Mouse (Mus musculus) urinary bladder, postnatal 4 days (tissue): ENCODE data around the gene Mcrip1.
A peak's percentile ranks its signal among the peaks of the same experiment; 100 is the strongest.

Experiments
- DNase-seq, 2 experiments: peaks; one replicate each; pipeline ENCODE4 v3.0.0; 2021 to 2022; ENCODE audit warnings: low spot score in 2 of 2

Gene Mcrip1

DNA sequence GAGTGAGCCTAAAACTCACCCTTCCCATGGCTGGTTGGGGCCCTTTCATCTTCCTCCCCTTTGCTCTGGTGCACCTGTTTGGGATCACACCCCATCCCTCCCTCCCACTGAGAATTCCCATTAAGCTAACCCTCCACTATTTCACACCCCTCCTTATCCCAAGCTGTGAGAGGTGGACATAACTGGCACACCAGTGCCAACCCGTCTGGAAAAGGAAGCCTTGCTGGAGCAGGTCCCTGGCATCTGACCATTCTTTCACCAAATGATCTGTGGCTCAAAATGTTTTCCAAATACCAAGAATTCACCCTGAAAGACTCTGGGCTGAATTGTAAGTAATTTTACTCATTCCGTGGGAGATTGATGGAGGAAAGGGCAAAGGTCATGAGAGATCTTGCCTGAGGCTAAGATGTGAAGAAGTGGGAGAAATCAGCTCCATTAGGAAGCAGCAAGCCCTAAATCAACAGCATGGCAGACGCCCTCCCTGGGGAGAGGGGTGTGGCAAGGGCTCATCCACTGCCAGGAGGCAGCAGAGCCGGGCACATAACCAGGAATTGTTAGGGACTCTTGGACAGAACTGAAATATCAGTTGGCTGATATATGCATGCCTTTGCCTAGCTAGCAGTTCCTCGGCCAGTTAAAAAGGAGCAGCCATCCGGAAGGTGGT is 36.6 kb downstream of the Mcrip1 start:
- no peak for DNase-seq

DNA sequence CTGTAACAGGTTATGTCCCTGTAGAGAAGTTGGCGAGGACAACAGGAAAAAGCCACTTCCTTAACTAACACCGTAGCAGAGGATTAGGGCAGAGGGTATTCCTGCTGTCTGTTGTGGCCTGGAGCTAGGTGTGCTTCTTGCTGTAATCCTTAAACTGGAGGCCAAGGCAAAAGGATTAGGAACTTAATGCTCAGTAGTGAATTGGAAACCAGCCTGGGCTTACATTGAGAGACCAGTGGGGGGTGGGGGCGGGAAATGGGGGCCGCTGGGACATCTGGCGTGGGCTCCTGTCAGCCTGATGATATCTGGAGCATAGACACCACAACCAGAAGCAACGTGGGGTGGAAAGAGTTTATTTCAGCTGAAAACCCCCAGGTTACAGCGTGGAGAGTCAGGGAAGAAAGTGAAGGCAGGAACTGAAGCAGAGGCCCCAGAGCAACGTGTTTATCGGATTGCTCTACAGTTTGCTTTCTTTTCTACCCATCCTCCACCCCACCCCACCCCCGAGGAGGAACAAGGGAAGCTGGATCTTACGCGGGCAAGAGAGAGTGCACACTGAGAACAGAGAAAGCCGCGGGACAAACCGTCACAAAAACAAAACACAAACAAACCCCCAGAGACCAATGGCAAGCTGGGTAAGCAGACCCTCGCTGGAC is 39.0 kb downstream of the Mcrip1 start:
- no peak for DNase-seq

DNA sequence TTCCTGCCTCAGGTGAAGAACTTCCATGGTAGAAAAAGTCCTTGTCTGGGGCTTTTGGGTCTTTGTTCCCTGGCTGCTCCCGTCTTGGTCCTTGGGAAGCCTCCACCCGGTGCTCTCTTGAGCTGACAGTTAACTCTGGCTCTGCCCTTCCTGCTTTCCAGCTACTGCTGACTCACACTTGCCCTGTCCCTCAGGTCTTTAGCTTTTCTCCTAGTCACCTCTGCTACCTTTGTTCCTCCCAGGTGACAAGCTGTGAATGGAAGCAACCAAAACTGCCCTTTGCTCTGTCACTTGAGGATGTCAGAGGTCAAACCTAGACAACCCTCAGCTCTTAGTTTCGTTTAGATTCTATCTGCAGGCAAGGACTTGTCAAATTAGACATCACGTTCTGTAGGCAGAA is 39.6 kb downstream of the Mcrip1 start:
- DNase-seq: no peak

DNA sequence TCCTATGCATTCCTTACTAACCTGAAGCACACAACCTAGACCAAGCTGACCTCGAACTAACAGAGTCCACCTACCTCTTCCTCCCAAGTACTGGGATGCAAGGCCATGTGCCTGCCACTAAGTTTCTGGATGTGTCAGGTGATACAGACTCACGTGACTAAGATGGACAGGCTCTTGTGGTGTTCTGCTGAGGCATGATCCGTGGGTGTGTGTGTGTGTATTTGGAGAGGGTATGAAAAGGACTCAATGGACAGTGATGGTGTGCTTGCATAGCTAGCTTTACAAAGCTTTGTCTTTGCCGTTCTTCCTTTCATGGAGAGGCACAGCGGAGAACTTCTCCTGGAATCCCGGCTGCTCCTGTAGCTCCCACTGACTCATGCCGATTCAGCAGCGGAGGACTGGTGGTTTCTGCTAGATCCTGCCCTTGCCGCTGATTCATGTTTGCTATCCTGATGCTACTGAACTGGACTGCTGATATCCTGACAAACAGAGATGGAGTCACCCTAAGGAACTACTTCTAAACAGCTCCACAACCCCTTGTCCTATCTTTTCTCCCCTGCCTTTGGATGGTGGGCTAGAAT is 41.1 kb downstream of the Mcrip1 start:
- DNase-seq: no peak

DNA sequence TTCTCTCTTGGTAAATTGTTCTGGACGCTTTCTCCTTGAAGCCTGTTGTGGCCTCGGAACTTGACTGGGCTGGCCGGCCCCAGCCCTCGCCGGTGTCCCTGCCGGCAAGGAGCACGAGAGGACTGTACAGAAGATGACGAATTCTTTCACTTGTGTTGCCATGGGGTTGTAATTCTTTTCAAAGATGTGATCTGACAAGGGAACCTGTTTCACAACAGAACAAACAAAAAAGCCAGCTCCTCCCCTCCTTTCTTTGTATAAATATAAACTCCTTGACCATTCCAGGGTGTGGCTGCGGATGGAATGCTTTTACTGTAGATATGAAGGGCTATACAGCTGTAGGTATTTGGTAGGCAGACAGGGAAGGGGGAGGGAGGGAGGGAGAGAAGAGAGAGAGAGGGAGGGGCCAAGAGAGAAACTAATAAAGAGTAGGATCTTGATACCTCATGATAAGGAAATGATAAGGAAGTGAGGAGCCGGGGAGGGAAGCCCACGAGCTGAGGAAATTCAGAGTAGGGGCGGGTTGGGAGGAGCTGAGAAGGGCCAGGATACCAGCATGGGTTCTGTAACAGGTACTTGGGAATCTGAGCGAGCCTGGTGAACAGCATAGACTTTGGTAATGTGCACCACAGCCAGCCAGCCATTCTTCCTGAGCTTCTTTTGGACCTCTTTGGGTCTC is 41.8 kb downstream of the Mcrip1 start:
- DNase-seq: no peak

DNA sequence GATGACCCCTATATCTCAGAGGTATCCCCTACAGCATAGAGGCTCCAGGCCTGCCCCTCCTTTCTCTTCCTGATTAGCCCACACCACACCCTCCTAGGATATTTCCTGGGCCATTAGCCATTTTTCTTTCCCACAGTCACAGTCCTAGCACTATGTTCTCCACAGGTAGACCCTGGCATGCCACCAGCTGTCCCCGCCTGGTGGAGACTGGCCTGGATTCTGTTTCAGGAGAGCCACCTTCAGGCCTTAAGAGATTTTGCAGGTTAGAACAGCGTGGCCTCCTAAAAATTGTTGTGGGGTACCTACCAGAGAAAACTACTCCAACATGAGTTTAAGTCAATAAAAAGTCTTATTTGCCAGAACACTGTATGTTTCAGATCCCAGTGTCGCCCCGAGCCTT is 42.6 kb downstream of the Mcrip1 start:
- peak in 1 of 2 experiments; percentile 59 for DNase-seq

DNA sequence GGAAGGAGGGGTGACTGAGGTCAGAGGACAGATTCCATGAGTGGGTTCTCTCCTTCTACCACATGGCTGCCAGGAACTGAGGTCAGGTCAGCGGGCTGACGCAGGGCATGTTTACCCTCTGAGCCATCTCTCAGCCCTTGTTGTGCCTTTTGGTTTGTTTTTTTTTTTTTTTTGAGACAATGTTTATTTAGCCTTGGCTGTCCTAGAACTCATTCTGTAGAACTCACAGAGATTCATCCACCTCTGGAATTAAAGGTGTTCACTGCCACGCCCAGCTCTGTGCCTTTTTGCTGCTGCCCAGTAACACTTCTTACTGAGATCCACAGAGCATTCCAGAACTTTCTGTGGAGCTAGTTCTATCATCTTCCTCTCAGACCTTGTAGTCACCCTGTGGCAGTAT is 43.9 kb downstream of the Mcrip1 start:
- no peak for DNase-seq

DNA sequence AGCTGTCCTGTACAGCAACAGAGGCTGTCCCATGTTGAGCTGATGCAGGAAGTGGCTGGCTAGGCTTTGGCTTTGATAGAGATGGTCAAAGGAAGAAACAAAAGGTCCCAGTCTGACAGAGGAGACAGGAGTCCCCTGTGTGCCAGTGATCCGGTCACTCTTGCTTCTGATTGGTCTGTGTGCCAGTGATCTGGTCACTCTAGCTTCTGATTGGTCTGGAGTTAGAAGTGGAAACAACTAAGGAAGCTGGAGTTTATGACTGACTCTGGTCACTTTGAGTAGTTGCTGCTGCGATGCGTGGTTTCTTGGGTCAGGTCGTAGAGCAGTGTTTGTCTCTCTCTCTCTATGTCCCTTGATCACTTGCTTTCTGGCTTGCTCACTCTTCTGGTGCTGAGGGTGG is 47.8 kb downstream of the Mcrip1 start:
- no peak for DNase-seq

DNA sequence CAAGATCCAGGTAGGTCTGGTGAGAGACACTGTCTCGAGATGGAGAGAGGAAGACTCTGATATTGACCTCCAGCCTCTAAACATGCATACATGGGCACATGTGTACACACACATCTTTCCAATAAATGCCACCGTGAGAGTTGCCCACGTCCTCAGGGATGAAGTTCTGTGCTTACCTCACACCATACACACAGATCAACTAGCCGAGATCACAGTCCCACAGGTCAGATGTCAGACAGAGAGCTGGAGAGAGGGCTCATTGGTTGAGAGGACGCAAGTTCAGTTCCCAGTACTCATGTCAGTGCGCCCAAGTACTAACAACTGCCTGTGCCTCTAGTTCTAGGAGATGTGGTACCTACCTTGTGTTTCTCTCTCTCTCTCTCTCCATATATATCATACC is 48.5 kb downstream of the Mcrip1 start:
- no peak for DNase-seq

DNA sequence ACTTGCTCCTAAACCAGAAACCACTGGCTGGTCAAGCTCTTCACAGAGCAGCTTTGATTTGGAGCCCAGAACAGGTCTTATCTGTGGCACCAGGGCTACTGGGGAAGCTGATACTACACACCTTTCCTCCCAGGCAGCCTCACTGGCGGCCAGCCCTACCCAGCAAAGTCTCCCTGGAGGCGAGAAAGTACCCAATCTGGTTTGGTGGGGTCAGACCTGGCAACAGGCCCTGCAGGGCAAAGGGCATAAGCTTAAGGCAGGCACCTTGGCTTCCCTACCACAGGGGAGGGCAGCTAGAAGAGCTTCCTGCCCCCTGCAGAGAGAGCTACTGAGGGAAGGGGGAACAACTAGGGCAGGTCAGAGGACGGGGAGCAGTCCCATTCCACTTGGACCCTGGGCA is 49.2 kb downstream of the Mcrip1 start:
- DNase-seq: peak in 1 of 2 experiments; percentile 60

DNA sequence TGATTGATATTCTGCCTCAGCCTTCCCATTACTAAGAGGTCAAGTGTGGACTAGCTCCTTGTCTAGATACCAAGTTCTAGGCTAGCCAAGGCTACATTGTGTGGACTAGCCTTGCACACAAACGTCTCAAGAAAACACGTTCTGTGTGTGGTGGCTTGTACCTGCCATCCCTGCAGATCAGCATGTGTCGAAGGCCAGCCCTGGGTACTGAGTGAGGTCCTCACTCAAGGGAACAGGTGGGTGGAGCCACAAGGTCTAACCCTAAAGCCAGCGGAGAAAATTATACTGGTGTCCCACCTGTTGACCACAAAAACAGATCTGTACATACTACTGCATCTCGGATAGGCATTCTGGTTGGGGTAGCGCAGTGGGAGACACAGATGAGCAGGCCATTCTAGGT is 49.6 kb downstream of the Mcrip1 start:
- DNase-seq: no peak

DNA sequence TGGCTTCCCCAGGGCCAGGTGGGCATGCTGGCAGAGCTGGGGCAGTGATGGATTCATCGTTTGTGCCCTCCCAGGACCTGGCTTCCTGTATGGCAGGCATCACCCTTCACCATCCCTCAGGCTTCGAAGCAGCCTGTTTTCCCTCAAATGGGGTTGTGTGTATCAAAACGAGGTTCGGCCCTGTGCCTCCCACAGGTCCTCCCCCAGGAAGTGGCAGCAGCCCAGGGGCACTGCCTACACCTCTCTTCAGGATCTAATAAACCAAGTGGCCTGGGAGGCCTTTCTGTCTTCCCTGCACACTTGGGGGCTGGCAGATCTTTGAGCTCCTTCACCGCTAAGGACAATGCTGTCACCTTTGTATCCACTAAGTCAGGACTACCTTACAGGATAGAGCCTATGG is 50.6 kb downstream of the Mcrip1 start:
- no peak for DNase-seq

DNA sequence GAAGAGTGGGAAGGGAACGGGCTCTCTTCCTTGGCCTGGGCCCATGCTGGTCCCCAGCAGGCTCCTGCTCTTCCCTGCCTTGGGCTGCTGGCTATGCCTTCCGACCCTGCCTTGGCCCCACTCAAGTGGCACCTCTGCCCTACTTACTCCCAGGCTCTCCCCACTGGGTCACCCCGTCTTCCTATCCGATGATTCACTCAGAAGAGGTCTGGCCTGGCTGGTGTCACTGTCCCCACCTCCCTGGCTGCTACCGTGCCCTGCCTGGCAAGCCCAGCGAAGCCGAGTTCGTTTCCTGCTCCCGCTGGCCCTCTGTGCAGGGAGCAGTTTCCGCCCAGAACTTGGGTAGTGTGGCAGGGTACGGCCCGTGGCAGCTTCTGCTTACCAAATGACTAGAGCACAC is 51.3 kb downstream of the Mcrip1 start:
- no peak for DNase-seq

DNA sequence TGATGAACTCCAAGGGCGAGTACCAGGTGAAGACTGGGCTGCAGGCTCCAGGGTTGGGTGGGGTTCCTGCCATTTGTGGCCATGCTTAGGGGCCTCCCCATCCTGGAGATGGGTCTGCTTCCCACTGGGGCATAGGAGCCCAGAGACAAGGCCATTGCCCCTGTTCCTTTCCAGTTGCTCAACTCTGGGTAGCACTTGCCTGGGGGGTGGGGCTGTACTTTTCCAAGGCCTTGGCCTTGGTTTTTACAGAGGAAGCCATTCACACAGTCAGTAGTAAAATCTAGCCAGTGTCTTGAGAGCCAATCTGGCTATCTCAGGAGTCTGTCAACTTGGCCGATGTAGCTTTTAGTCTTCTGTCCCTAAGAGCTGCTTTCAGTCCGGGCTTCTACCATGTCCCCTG is 52.1 kb downstream of the Mcrip1 start:
- DNase-seq: no peak

DNA sequence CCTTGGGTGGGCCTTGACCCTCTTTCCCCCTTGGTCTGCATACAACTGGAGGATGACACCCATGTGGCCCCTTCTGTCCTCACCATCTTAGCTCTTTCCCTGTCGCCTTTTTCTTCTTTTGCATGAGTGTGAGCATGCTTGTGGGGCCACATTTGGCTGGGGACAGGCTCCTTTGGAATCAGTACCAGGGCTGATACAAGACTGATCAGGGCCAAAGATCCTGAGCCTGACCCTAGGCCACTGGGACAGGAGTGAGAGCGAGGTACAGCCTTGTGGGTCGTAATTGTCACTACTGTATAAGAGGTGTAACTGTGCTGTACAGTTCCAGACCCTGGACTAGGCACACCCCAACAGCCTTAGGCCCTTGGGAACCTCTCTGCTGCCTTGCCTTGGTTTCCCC is 55.6 kb downstream of the Mcrip1 start:
- no peak for DNase-seq

DNA sequence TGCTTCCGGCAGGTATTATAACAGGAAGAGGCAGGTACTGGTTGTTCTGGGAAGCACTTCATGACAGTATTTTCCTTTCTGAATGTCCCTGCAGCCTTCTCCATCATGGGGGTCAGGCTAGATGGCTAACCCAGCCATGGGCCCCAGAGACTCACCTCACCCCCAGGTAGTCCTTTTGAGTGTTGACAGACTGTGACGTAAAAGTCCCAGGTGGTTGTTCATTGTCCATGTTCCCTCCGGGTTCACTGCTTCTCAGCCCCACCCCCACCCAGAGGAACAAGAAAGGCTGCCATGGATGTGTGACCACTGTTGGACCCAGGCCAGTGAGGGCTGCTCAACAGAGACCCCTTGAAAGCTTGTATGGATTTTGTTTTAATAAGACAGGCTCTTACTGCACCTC is 56.2 kb downstream of the Mcrip1 start:
- DNase-seq: no peak
